Mouse (Mus musculus) heart, postnatal 0 days (tissue): ENCODE data around the gene Ltv1.

Experiments
- CTCF ChIP-seq: IDR thresholded peaks from 2 replicates; pipeline ENCODE4 v1.5.1; 2016; ENCODE audit warnings: antibody characterized with exemption, control low read depth, low read depth
- EP300 ChIP-seq: IDR thresholded peaks from 2 replicates; pipeline ENCODE4 v1.6.1; 2016; ENCODE audit warnings: antibody characterized with exemption, low read depth

DNA sequence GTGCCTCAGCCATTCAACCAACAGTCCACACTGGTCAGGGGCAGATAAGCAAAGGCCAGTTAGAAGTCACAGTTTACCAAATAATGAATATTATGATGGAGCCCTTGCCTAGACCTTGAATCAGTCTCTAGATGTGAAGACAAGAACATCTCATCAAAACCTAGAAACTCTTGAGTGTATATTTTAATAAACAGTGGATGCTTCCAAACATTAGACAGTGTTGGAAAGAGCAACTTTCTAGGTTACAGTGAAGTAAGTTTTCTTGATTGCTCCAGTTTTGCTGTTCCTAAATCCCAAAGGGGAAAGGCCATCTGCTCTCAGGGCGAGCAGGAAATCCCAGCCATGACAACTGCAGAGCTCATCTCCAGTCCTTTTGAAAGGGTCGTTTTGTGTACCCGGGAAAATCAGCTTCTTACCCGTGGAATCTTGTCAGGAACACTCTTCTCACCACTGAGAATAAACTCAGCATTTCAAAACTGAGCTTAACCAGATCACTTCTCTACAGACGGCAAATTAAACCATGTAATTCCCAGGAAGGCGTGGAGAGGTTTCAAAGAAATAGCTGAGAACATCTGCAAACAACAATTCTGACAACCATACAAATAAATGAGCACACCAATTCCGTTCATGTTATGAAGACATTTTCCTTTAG, 14.9 kb downstream of the Ltv1 start, which contains the start of gene Zc2hc1b:
- no peak for TF ChIP-seq CTCF
- TF ChIP-seq EP300, result no peak
